Mouse (Mus musculus) gastrocnemius, postnatal 4 days (tissue): ENCODE data around the gene Slc35a2. TPM values are rescaled to one million over a fixed set of nuclear protein-coding genes. Genes with fewer than 3 reads are reported as not detected.
A peak's percentile ranks its signal among the peaks of the same experiment; 100 is the strongest.
"Not testable (repeated sequence)": the region's sequence is repeated elsewhere in the genome, so short reads cannot be mapped to it uniquely, and the experiment has no call there.

Source experiments
- DNase-seq, 2 experiments: peaks; one replicate each; pipeline ENCODE4 v3.0.0; 2021 to 2022; ENCODE audit warnings: low spot score in 2 of 2, mixed read lengths in 2 of 2
- total RNA-seq, 2 experiments: library from RNA; stranded (reverse); gene quantifications; 2 replicates each; pipeline ENCODE4 v1.2.3; 2021

Gene Slc35a2
- total RNA-seq, 2 experiments from 2014 or later = 17.0 to 21.2 TPM

DNA sequence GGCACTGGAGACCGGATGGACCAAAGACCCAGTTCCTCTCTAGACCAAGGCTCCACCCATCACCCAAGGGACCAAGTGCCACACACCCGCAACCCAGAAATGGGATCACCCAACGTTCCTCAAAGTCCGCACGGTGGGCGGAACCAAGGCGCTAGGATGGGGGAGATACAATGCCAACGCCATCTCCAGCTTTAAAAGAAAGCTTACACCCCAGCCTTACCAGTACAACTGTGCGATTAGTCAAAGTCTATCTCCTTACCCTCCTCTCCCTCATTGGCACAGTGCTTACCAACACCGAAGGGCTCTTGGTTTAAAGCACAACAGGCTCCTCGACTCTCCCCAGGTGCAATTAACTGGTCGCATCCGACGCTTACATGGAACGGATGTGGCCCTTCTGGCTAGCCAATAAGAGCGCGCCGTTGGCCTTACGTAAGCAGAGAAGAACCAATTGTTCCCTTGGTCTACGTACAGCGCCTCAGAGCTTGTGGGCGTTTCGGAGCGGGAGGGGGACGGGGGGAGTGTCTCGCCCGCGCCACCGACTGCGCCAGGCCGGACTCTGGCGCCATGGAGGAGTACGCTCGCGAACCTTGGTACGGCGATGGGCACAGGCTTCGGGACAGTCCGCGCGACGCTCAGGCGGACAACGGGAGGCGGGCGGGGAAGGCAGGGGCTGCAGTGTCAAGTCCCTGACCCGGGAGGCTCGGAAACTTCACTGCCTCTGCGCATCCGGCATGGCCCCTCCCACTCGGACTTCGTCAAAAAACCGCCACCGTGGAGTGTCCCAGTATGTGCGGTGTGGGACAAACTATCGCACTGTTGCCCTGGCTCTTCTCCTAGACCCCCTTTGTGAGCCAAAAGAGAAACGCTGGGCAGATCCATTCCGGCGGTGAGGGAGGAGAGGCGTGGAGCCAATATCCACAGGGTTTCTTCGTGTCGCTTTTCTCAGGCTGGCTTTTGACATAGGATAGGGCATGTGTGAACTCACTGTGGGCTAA is 15.3 kb downstream of the Slc35a2 start, which contains the start of the genes Pqbp1 and Timm17b:
Pqbp1 (minus strand) TSS at position 390 of the 995 bp plus-strand sequence.
Timm17b (plus strand) TSS at position 478 of the 995 bp plus-strand sequence.
- peak; percentile 56 to 80 for DNase-seq

DNA sequence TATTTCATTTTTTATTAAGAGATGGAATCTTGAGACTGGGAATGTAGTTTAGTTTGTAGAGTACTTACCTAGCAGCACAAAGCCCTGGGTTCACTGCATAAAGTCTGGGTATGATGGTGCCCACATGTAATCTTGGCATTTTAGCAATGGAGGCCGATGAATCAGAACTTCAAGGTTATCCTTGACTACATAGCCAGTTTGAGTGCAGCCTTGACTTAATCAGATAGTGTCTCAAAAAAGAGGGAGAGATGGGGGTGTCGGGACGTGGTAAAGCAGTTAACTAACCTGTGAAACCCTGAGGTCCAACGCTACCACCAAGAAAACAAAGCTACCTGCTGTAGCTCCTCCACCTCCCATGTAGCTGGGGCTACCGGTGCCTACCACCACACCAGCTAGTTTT is 20.6 kb downstream of the Slc35a2 start:
- DNase-seq = no peak

DNA sequence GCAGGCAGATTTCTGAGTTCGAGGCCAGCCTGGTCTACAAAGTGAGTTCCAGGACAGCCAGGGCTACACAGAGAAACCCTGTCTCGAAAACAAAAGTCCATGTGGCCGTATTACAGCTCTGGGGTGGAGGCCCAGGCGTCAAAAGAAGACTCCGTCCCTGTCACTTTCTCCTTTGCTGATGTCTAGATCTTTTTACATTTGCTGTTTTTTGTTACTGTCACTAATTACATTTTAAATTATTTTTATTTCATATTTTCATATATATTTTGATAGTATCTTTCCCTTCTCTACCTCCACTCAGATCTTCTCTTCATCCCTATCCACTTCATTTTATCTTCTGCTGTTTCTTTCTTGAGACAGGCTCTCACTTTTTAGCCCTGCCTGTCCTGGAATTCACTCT is 23.9 kb downstream of the Slc35a2 start, which contains the start of gene Gm10491:
Gm10491 (minus strand) TSS at position 101 of the 400 bp plus-strand sequence.
- no peak for DNase-seq

DNA sequence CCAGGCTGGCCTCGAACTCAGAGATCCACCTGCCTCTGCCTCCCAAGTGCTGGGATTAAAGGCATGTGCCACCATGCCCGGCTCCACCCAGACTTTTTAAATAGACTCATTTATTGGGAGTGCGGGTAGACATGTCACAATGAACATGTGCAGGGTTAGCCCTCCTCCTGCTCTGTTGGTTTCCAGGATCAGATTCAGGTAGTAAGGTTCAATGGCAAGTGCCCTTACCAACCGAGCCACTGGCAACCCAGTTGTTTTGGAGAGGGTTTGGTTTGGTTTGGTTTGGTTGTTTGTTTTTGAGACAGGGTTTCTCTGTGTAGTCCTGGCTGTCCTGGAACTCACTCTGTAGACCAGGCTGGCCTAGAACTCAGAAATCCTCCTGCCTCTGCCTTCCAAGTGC is 25.4 kb downstream of the Slc35a2 start, which contains the start of gene Gm10490:
Gm10490 (plus strand) TSS at position 301 of the 400 bp plus-strand sequence.
- not testable (repeated sequence) for DNase-seq

DNA sequence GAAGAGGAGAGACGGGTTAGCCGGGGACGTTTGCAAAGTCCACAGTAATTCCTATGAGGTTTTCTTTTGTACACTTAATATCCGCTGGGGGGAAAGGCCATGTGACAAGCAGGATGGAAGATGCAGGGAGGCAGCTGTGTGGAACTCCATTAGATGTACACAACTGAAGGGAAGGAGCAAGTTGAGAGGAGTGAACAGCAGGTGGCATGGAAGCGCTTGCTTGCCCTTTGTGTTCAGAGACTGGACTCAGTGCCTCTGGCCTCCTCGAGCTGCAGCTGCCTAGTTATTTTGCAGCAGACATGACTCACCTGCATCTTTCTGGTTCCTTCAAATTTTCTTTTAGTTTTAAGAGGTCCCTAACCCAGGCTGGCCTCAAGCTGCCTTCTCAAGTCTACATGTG is 26.6 kb downstream of the Slc35a2 start:
- no peak for DNase-seq

DNA sequence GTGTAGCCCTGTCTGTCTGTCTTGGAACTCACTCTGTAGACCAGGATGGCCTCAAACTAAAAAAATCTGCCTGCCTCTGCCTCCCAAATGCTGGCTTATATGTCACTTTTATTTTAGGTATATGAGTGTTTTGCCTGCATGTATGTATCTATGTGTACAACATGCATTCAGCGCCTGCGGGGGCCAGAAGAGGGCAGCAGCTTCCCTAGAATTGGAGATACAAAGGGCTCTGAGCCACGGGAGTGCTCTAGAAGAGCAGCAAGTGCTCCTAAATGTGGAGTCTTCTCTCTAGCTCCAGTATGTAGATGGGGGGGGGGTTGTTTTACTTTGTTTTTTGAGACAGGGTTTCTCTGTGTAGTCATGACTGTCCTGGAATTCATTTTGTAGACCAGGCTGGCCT is 31.8 kb downstream of the Slc35a2 start:
- DNase-seq = not testable (repeated sequence)

DNA sequence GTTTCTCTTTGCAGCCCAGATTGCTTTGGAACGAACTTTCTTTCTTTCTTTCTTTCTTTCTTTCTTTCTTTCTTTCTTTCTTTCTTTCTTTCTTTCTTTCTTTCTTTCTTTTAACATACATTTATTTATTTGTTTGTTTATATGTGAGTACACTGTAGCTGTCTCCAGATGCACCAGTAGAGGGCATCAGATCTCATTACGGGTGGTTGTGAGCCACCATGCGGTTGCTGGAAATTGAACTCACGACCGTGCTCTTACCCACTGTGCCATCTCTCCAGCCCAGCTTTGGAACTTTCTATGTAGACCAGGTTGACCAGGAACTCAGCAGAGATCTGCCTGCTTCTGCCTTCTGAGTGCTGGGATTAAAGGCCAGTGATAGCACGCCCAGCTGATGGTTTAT is 34.1 kb downstream of the Slc35a2 start:
- not testable (repeated sequence) for DNase-seq

DNA sequence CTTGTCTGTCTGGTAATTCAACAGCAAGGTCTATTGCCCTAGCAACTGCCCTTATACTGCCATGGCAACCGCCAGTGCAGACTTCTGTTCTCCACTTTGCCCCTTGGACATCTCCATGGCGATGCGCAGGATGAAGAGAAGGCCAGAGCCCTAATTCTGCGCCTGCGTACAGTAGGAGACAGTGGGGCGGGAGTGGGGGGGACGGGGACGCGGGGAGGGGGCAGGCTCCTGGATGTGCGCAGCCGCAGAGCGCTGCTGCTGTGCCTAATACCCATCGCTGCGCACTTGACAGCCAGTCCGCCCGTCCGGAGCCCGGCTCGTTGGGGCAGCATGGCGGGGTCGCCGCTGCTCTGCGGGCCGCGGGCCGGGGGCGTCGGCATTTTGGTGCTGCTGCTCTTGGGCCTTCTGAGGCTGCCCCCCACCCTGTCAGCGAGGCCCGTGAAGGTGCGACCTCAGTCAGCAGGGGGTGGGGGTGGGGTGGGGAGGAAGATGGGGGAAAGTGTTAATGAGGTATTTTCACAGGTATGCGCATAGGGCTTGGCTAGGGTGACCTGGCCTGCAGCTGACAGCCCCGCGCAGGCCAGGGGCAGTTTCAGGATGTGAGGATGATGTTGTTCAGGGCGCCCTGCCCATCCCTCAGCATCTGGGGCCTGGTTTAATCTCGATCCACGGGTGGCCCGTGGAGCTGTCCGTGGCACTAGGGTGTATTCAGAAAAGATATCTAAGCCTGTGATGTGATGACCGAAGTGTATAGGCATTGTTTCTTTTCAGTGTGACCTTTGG is 36.0 kb downstream of the Slc35a2 start, which contains the start of gene Pcsk1n:
Pcsk1n (plus strand) TSS at position 222 of the 783 bp plus-strand sequence.
- DNase-seq = no peak

DNA sequence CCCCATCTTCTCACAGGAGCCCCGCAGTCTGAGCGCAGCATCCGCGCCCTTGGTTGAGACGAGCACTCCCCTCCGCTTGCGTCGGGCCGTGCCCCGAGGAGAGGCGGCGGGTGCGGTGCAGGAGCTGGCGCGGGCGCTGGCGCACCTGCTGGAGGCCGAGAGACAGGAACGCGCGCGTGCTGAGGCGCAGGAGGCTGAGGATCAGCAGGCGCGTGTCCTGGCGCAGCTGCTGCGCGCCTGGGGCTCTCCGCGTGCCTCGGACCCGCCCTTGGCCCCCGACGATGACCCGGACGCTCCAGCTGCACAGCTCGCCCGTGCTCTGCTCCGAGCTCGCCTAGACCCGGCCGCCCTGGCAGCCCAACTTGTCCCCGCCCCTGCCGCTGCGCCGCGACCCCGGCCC is 38.2 kb downstream of the Slc35a2 start:
- DNase-seq = no peak

DNA sequence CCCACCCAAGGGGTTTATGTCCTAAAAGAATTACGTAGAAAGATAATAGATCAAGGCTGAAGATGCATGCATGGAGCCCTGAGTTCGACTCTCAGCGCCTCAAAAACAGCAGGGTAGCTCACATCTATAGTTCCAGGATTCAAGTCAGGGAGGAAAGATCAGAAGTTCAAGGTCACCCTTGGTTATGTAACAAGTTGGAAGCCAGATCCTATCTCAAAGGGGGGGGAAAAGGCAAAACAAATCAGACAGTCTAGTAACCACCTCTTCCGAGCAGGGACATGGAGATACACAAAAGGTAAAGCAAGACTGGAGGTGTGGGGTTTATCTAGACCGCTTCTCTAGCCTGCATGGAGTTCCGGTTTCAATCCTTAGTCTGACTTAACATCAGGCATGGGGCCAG is 42.4 kb downstream of the Slc35a2 start:
- no peak for DNase-seq

DNA sequence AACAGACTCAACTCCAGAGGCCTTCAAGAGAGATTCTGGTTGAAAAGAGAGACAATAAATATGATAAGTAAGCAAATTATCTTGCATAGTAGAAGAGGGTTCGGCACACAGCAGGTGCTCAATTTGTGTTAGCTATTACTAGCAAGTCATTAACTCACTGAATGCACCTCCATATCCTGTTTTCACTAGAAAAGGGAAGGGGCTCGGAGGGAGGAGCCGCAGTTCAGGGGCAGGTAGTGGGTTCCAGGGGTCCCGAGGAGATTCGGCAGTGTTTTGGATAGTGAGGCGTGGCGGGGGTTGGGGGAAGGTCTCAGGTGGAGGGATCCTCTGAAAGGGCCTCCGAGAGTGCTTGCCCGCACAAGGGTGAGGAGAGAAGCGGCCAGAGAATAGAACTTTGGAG is 43.3 kb downstream of the Slc35a2 start:
- no peak for DNase-seq

DNA sequence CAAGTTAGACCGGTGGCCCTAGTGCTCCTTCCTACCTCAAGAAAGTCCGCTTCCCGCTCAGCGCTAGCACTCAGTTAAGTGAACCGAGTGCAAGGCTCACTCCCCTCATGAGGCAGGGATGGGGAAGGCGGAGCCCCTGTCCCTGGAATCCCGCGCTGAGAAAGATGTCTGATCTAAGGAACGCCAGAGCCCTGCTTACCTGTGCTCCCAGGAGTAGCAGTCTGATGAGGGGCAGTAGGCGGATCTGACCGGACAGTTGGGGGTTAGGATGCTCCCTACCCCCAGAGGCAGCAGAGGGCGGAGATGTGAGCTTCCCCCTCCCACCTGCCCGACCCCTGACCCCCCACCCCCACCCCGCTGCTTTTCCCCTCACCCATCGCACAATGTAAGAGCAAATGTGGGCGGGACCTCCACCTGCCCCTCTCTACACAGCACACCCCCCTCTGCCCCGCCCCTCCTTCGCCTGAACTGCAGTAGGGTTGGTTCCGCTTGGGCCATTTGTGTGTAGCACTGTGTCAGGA is 44.5 kb downstream of the Slc35a2 start, which contains the start of gene Eras:
Eras (minus strand) TSS at position 338 of the 521 bp plus-strand sequence.
- DNase-seq = no peak

DNA sequence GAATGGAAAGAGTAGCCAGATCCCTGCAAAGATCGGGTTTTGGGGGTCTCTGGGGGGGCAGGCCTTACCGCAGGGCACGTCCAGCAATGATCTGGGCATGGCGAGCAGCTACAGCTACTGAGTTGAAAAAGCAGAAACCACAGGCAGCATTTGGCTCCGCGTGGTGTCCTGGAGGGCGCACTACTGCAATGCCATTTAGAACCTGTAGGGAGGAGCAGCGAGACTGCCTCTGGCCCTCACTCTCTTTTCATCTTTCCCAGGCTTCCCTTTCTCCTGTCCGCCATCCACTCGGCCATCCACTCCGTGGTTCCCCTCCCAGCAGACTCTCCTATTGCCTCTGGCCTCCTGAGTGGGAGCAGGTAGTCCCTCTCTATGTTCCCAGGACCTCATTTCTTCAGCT is 53.0 kb downstream of the Slc35a2 start:
- no peak for DNase-seq

DNA sequence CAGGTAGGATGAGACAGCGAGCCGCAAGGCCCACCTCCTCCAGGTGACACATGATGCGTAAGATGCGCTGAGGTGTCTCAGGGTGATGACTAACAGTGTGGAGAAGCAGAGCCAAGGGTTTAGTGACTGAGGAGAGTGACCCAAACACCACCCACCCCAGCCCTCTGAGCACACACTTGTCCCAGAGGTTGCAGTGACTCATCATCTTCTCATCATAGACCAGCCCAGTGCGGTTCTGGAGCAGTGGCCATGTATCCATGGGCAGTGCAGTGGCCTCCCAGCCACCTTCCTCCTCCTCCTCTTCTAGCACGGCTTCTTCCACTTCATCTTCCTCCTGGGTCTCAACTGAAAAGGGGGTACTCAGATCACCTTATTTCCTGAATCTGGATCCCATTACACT is 53.8 kb downstream of the Slc35a2 start:
- no peak for DNase-seq

Other genes starting within 250 kb of the Slc35a2 start
- under 1 TPM; 0.83 to 0.98 TPM for gene Syp, start 245.6 kb upstream of the Slc35a2 start, total RNA-seq
- 1 to 10 TPM; 8.9 to 9.5 TPM for gene Prickle3, start 226.8 kb upstream of the Slc35a2 start, total RNA-seq
- gene Plp2, start 212.6 kb upstream of the Slc35a2 start, total RNA-seq = 100 to 1,000 TPM in 1 of 2 experiments, 10 to 100 TPM in 1; 82.9 to 104 TPM
- 1 to 10 TPM; 1.3 to 1.8 TPM for gene Magix, start 202.8 kb upstream of the Slc35a2 start, total RNA-seq
- 10 to 100 TPM; 22.6 to 26.6 TPM for gene Gpkow, start 186.9 kb upstream of the Slc35a2 start, total RNA-seq
- 10 to 100 TPM; 25.6 to 30.7 TPM for gene Wdr45, start 169.7 kb upstream of the Slc35a2 start, total RNA-seq
- gene Gm45208, start 161.8 kb upstream of the Slc35a2 start, total RNA-seq = not detected
- 10 to 100 TPM; 18.5 to 18.7 TPM for gene Praf2, start 155.6 kb upstream of the Slc35a2 start, total RNA-seq
- gene Ccdc120, start 133.1 kb upstream of the Slc35a2 start, total RNA-seq = 1 to 10 TPM; 2.7 to 4.0 TPM
- 10 to 100 TPM; 16.9 to 19.4 TPM for gene Tfe3, start 121.5 kb upstream of the Slc35a2 start, total RNA-seq
- 10 to 100 TPM; 24.7 to 34.9 TPM for gene Gripap1, start 94.3 kb upstream of the Slc35a2 start, total RNA-seq
- 1 to 10 TPM; 1.3 to 1.5 TPM for gene Kcnd1, start 61.7 kb upstream of the Slc35a2 start, total RNA-seq
- gene Otud5, start 42.7 kb upstream of the Slc35a2 start, total RNA-seq = 10 to 100 TPM; 36.5 to 37.6 TPM
- 1 to 10 TPM; 1.8 TPM for gene Pim2, start 5.8 kb upstream of the Slc35a2 start, total RNA-seq
- gene Pqbp1, start 15.2 kb downstream of the Slc35a2 start, total RNA-seq = 10 to 100 TPM; 39.3 to 51.3 TPM
- 10 to 100 TPM; 61.6 to 63.1 TPM for gene Timm17b, start 15.3 kb downstream of the Slc35a2 start, total RNA-seq
- not detected for gene Gm10491, start 23.8 kb downstream of the Slc35a2 start, total RNA-seq
- gene Gm10490, start 25.5 kb downstream of the Slc35a2 start, total RNA-seq = not detected
- under 1 TPM; 0.12 to 0.13 TPM for gene Pcsk1n, start 35.8 kb downstream of the Slc35a2 start, total RNA-seq
- not detected for gene Eras, start 44.6 kb downstream of the Slc35a2 start, total RNA-seq
- 10 to 100 TPM; 11.0 to 13.1 TPM for gene Hdac6, start 63.9 kb downstream of the Slc35a2 start, total RNA-seq
- under 1 TPM; 0.27 to 0.54 TPM for gene Gata1, start 94.0 kb downstream of the Slc35a2 start, total RNA-seq
- not detected for gene Glod5, start 134.5 kb downstream of the Slc35a2 start, total RNA-seq
- gene Suv39h1, start 190.7 kb downstream of the Slc35a2 start, total RNA-seq = 10 to 100 TPM; 14.7 to 14.9 TPM
- gene Was, start 206.5 kb downstream of the Slc35a2 start, total RNA-seq = 1 to 10 TPM; 2.8 TPM
- 10 to 100 TPM; 29.5 to 34.2 TPM for gene Wdr13, start 248.9 kb downstream of the Slc35a2 start, total RNA-seq